Mouse (Mus musculus) thymus, postnatal 0 days (tissue): Measurements from ENCODE around the gene Camk2b. TPM values are rescaled to one million over a fixed set of nuclear protein-coding genes. Genes with fewer than 3 reads are reported as not detected.

Source experiments
- DNase-seq: peaks from one replicate; pipeline ENCODE4 v3.0.0-alpha.2; 2015; ENCODE audit warnings: low spot score
- polyA plus RNA-seq: library from polyadenylated mRNA; unstranded; fragments of >200 nt; fragmentation: Nextera tagmentation; extraction: Ambion mirVana; gene quantifications from 2 replicates; pipeline ENCODE4 v1.2.1, GENCODE M21; 2015

Camk2b gene
- polyA plus RNA-seq, 1 experiment from 2014 or later, result 2.3 TPM

DNA sequence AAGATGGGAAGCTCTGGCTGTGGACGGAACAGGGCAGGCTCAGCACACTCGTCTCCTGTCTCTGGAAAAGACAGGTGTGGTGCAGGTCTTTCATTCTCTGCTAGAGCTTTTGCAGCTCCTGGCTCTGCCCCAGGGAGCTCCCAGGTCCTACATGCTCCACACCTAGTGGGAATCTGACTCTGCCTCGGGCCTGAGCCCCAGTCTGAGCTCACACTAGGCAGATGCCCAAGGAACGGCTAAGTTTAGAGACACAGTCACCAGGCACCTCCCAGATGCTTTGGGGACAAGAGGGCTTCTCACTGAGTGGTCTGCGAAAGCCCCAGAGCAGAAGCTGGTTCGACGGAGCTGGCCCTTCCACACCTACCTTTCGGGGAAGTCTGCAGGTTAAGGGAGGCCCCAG lies 12.8 kb downstream of the Camk2b start:
- DNase-seq, result no peak

DNA sequence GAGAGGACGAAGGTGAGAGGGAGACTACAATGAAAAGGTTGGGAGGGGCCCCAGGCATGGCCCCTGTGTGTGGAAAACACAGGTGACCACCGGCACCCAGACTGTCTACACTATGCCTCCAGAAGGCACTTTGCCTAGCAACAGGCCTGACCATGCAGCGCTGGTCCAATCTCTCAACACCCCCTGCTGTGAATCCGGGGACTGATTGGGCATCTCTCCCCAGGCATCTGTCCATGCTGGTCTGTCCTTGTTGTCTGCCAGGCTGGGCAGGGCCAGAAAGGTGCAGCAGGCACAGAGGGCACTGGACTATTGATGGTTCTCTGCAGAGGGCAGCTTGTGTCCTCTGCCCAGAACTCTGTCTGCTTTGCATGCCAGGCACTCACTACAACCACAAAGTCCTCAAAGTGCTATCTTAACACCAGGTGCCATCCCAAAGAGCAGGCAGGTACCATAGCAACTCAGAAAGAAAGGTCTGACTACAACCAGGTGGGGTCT lies 16.0 kb downstream of the Camk2b start:
- DNase-seq, result no peak

DNA sequence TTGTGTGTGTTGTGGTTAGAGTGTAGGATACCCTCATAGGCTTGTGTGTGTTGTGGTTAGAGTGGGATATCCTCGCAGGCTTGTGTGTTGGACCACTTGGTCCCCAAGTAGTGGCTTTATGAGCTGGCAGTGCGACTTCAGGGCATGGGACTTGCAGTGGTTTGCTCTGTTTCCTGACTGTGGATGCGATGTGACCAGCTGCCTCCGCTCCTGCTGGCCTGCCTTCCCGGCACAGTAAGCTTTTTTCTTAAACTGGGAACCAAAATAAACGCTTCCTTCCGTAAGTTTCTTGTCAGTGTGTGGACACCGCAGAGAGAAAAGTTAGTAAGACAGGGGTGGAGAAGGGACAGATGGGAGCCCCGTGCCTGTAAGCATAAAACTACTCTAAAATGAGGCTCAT lies 18.0 kb downstream of the Camk2b start:
- no peak for DNase-seq

DNA sequence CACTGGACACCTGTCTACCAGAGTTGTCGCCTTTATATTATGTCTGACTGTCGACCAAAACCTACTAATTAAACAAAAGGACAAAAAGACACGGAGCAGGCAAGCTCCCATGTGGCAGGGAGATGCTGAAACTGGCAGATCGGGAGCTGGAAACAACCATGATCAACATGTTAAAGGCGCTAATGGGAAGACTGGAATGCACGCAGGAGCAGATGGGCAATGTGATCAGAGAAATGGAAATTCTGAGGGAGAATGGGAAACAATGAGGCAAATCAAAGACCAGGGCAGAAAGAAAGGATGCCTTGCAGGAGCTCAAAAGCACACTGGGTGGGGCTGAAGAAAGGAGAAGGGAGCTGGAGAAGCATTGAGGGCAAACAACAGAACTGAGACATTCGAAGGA lies 27.2 kb downstream of the Camk2b start:
- no peak for DNase-seq

DNA sequence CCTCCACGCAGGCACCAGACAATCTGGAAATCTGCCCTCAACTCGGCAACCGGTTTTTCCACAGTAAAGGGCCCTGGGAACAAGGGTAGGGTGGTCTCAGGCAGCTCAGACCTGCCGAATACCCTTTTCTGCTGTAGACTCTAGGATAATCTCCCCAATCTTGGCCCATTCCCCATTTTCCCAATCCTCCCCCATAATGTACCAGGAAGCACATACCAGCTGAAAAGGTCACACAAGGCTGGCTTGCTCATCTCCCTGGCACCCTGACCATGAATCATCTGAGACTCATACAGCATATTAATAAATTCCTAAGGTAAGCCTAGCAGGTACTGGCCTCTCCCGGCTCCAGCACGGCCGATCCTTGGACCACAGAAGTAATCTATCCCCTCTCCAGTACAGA lies 28.5 kb downstream of the Camk2b start:
- DNase-seq, result no peak

DNA sequence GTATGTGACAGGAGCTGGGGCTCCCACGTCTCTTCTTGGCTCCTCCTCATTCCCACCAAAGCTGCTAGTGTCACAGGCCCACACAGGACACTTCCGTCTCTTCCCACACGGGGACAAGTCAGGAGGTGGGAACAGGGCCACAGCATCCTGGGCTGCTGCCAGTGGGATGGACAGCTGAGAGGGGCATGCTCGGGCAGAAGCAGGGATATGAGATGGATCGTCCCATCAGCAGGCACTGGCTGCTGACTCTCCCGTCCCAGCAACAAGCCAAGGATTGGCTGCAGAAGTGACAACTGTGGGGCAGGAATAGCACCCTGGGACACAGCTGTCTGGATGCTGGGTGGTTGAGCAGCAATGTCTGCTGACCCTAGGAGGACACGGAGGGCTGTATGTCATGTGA lies 29.0 kb downstream of the Camk2b start:
- DNase-seq, result no peak

DNA sequence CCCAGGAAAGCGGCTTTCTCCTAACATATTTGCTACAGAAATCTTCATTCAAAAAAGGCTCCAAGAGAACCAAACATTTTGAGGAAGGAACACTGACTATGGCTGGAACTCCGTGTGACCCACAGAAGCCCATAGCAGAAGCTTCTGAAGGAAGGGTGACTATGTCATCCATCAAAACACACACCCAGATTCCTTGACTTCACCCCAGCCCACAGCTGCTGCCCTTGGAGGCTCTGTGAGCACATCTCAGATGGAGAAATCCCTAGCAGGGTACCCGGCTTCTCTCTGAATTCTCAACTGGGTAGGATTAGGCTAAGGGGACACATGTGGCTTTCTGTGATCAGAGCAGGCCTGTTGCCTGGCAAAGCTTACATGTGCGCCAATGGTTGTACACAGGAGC lies 29.7 kb downstream of the Camk2b start:
- no peak for DNase-seq

DNA sequence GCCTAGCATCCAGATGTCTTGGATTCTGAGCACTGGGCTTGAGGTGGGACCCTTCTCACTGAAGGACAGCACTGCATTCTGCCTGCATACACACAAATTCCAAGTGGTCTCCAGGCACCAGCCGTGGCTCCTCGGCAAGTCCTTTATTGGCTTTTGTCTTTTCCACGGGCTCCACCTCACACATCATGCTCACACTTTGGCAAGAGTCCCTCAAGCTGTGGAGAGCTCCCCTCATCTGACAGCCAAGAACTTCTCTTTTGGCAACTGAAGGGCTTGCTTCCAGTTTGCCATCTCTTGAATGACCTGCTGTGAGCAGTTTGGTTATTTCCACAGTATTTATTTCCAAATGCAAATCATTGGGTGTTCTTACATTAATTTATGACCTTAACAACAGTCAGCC lies 30.6 kb downstream of the Camk2b start:
- no peak for DNase-seq

DNA sequence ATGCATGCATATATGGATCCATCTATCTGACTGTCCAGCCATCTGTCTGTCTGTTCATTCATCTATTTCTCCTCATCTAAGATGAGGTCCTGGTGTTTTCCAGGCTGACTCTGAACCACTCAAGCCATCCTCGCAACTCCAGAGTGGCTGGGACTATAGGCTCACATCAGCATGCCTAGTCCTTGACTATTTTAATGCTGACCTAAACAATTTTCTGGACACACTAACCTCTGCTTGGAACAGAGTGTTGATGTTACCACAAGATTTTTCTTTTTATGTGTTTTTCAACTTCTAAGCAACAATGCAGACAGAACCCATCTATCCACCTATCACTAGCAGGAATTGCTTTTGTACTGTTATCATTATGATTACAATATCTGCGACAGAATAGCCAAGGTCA lies 31.4 kb downstream of the Camk2b start:
- no peak for DNase-seq

DNA sequence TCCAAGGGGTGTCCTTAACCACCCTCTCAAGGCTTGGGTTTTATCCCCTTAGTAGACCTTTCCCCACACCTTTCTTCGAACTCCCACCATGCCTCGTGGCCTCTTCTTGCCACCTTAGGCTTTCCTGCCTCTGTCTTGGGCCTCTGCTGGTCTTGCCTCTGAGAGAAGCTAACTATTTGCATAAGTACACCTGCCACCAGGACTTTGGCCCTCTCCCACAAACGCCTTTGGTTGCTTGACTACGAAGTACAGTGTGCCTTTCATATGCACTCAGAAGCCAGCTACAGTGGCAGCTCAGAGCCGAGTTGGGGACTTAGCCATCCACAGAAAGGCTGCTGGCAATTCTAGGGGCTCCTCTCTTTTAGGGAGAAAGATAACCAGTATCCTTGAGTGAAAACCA lies 32.4 kb downstream of the Camk2b start:
- no peak for DNase-seq

DNA sequence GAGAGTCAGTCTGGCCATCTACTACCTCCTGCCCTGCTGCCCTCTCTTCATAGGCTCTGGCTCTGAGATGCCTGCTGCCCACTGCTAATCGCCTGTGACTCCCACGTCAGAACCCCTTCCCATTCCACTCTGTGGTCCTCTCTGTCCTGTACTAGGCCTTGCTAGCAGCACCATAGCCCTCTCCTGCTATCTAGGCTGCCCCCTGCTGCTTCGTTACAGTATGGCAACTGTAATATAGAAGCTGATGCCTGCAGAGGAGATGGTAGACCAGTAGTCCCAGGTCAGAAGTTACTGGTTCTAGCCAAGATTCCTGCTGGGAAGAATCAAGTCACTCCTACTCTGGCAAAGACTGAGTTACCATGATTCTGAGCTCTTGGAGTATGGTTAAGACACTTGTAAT lies 33.0 kb downstream of the Camk2b start:
- DNase-seq, result peak; percentile 70

DNA sequence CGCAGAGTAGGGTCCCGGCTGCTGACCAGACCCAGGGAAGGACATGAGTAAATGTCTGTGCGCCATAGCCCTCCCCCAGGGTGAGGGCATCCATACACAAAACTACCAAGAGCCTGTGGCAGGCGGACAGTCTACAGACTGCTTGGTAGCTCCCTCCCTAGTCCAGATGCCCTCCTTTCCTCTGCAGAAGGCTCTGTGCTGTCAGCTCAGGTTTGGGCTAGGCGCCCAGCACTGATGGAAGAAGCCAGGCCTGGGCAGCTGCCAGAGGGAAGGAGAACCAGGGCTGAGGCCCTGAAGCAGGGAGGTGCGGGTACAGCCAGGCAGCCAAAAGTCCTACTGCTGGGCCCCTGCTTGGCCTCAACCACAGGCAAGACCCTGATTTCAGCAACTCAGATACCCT lies 35.5 kb downstream of the Camk2b start:
- DNase-seq, result no peak

DNA sequence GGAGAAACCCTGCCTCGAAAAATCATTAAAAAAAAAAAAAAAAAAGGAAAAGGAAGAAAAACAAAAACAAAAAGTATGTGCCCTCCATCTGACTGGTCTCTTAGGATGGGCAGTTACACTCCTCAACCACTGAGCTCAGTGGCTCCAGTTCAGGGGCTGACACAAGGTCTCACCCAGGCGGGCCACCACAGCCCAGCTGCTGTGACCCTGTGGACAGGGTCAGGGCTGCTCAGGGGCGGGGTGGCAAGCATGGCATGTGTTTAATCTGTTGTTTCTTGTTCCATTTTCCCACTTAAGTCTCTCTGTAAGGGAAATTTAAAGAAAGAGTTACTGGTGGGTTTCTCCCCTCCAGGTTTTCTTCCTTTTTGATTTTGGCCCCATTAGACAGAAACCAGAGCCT lies 36.4 kb downstream of the Camk2b start:
- no peak for DNase-seq

DNA sequence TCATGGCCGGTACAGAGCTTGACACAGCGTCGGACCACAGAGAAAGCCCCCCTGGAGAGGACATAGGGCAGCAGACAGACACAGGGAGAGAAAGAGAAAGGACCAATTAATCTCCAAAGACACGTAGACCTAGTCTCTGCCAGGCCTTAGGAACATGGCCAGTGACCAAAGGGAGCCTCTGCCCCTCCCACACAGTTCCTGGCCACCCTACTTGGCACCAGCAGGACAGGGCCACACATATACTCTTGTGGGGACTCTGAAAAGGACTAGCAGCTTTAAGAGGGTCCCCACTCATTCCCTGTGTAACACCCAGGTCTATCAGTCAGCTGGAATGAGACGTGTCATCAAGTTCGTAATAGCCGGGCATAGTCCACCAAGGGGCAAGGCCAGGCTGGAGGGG lies 37.3 kb downstream of the Camk2b start:
- no peak for DNase-seq

DNA sequence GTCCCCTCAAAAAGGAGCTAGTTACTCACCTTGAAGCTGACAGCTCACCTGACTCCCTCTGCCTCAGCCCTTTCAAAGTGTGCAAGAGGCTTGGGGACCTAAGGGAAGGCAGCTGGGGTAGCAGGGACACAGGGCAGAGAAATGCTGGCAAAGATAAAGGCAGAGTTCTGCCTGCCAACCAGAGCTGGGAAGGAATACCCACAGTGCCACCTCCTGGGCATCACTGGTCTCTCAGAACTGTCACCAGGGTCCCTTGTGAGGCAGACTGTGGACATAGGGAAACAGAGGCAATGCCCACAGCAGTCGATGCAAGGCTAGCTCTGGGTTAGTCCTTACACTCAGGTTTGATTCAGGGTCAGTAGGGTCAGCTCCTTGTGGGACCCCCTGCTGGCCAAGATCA lies 39.8 kb downstream of the Camk2b start:
- peak; percentile 70 for DNase-seq

DNA sequence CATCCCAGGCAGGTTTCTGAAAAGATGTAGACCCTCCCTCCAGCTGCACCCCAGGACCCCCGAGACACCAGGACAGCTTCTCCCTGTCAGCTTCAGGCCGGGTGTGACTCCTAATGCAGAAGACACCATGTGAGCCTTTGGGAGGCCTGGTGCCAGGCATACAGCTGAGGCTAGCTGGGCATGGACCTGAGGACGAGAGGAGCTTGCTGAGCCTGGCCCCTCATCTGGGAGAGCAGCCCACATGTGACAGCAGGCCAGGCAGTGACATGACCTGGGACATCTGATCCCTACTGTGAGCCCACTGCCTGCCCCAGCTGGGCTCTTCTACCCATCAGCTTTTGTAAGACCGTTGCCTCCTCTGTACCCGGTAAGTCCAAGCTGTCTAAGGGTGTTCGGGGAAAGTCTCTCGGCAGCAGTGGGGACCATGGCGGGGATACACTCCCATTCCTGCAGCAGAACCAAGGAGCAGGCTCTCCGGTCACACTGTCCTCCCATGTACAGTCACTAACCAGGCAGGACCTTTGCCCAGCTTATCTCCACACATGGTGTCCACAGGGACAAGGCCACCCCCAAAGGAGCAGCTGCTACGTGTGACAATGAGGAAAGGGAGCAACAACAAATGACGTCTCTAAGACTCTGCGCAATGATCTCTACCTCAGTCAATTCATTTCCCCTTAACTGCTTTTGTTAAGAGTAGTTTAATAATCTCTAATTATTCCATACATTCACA lies 41.1 kb downstream of the Camk2b start:
- no peak for DNase-seq

DNA sequence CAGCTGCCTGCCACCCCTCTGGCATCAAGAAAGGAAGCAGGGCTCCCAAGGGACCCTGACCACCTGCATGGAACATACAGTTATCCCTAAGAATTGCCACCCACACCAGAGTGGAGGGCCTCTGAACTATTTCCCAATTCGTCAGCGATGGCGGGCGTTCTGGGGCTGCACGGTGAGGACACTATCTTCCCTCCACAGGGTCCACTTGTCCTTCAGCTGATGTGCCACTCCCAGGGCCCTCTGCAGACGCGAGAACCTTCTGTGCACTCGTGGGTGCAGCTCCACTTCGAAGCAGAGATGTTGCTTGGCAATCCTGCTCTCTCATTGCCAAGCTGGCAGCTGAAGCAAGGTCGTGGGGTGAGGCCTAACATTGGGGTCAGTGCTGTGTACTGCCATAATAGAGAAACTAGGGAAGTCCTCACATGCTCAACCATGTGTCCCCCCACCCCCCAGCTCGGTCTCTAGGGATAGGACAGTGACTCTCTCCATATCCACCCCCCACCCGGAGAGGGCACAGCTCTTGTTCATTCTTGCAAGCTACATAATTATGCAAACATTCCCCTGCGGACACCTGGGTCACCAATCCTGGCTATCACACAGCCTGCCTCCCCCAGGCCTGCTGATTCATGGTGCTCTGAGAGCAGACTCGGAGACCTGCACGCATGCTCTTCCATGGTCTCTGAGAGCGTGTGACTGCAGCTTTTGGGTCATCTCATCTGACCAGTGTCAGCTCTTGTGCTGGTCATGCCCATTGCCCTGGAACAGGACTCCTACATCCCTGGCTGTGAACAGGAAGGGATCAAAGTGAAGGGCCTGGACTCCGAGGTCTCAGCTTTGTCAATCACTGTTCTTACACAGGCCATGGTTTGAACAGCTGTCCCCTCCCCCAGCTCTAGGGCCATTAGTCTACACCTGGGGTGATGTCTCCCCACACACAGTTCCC lies 45.0 kb downstream of the Camk2b start:
- no peak for DNase-seq

DNA sequence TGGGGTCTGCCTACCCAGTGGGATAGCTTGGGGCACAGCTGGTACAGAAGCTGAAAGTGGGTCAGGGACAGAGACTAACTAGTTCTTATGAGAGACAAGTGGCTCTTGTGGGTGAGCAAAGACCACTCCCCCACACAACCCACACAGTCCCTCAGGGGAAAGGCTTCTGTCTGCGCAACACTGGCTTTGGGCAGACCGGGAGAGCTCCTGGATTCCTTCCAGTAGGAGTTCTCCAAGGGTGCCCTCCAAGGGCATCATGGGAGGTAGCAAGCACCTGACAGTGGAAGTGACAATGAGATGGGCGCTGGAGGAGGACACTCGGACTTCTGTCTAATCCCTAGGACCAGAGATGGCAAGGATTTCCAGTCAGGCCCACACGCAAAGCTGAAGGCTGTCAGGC lies 45.8 kb downstream of the Camk2b start:
- DNase-seq, result no peak

DNA sequence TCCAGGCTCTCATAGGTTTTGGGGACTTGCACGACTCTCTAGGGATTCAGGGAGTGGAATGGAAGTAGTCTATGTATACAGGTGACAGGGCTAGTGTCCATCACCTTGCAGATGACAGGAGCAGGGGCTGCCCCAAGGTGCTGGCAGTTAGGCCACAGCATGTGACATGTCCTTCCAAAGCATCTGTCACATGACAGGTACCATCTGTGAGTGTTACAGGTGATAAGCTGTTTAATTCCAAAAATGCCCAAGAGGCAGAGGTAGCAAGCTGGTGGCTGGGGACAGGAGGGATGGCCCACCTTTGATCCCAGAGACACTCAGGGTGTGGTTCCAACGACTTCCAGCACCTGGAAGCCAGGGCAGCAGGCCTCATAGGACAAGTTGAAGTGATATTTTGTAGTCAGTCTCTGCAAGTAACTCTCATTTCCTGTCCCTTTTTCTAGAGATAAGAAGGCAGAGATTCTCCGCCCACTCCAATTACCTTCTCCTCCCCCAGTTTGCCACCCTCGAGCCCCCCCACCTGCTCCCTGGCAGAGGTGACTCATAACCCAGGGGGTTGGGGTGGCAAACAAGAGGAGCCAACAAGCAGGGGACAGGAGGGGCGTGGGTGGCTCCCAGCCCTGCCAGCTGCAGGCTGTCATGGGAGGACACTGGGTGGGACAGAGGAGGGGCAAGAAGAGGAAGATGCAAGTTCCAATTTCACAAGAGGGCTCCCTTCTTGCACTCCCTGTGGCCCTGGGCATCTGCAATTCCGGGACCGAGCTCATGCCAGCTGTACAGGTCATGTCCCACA lies 47.7 kb downstream of the Camk2b start:
- DNase-seq, result peak; percentile 75

DNA sequence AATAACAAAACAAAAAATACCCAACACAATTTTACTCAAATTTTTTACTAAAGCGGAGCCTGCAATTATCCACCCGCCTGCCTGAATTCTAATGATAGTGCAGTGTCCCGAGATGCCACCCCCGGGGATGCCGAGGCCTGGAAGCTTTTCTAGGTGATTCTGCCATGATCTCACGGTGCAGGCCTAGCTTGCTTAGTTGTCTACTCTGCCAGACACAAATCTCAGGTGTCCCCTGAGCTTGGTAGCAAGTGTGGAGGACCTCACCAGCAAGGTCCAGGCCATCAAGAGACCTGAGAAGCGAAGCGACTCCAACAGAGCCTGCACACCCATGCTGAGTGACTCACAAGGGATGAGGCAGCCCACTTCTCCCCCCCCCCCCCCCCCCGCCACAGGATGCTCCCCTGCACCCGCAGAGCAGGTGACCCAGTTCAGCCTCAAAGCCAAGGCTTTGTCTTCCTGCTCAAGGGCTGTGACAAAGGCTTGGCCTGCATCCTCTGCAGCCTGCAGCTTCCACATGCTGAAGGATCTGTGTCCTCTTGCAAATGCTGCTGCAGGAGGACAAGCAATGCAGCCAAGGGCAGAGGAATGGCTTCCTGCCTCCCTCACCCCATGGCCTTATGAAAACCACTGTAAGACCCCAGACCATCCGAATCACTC lies 48.5 kb downstream of the Camk2b start:
- peak; percentile 74 for DNase-seq

DNA sequence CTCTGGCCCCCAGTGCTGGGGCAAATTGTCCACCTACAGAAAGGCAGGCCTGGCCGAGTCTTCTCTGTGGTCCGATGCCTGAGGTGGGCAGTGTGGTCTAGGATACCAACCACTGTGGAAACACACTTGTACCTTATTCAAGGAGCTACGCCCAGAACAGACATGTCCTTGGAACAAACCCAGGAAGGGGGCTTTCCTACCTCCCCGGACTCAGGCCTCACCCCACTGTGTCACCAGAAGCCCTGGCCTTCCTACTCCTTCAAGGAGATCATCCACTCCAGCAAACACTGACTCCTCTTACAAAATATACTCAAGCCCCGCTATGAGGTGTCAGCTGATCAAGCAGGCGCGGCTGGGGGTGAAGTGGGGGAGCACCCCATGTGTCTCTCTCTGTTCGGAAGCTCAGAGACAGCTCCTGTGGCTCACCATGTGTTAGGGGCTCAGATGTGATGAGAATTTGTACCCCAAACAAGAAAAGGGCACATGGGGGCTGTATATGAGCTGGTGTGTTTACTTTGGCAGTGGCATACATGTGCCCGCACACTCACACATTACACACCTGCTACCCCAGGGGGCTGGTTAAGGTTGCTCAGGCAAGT lies 49.3 kb downstream of the Camk2b start:
- DNase-seq, result peak; percentile 33
